Mouse (Mus musculus) T-helper 2 cell (primary cell): ENCODE results near the gene Lcn3.
"Not testable (repeated sequence)": the region's sequence is repeated elsewhere in the genome, so short reads cannot be mapped to it uniquely, and the experiment has no call there.

Experiments used
- in situ Hi-C: fragments of 300-600 bp; cut with MboI, MseI; formaldehyde crosslinking; loops from one replicate; pipeline ENCODE4 v1.15.1; 2025; ENCODE audit warnings: high pct_unique_total_duplicates

Lcn3 gene

GRCm38 (mm10) chr2:25765269-25765668 lies at the start of gene Lcn3:
Gene Lcn3 (plus strand): TSS chr2:25765569.
- in situ Hi-C loops: loop anchor here (10.0 kb wide), 1 partner anchor 520 kb away; no protein-coding TSS in a partner anchor

- in situ Hi-C loops: loop anchor here (5.0 kb wide), 1 partner anchor 35 kb away; no protein-coding TSS in a partner anchor
Measured at GRCm38 (mm10) chr2:25717222-25717621, 48.1 kb upstream of the Lcn3 start.

- in situ Hi-C loops: no loop called here
Measured at GRCm38 (mm10) chr2:25733199-25733930, 32.0 kb upstream of the Lcn3 start.

- in situ Hi-C loops: not testable (repeated sequence)
Measured at GRCm38 (mm10) chr2:25736709-25737108, 28.7 kb upstream of the Lcn3 start, which contains the start of gene Obp2b. Gene Obp2b (plus strand): TSS chr2:25737009.

- in situ Hi-C loops: no loop called here
Measured at GRCm38 (mm10) chr2:25741671-25742070, 23.7 kb upstream of the Lcn3 start.

- in situ Hi-C loops: loop anchor here (5.0 kb wide), 1 partner anchor 37 kb away; no protein-coding TSS in a partner anchor
Measured at GRCm38 (mm10) chr2:25754201-25754600, 11.2 kb upstream of the Lcn3 start.

GRCm38 (mm10) chr2:25758064-25758625 lies 7.2 kb upstream of the Lcn3 start:
- in situ Hi-C loops: no loop called here

- in situ Hi-C loops: loop anchor here (10.0 kb wide), 1 partner anchor 517 kb away; no protein-coding TSS in a partner anchor
Measured at GRCm38 (mm10) chr2:25767764-25768163, 2.4 kb downstream of the Lcn3 start.

- in situ Hi-C loops: no loop called here
Measured at GRCm38 (mm10) chr2:25773507-25773906, 8.1 kb downstream of the Lcn3 start.

- in situ Hi-C loops: no loop called here
Measured at GRCm38 (mm10) chr2:25774640-25775039, 9.3 kb downstream of the Lcn3 start.

- in situ Hi-C loops: no loop called here
Measured at GRCm38 (mm10) chr2:25775991-25776390, 10.6 kb downstream of the Lcn3 start.

- in situ Hi-C loops: no loop called here
Measured at GRCm38 (mm10) chr2:25776717-25777116, 11.3 kb downstream of the Lcn3 start, which contains the start of gene Lcn11. Gene Lcn11 (plus strand): TSS chr2:25777017.

- in situ Hi-C loops: no loop called here
Measured at GRCm38 (mm10) chr2:25779076-25779475, 13.7 kb downstream of the Lcn3 start.

GRCm38 (mm10) chr2:25780921-25781320 lies 15.6 kb downstream of the Lcn3 start:
- in situ Hi-C loops: no loop called here

GRCm38 (mm10) chr2:25781957-25782356 lies 16.6 kb downstream of the Lcn3 start, which contains the start of gene Gm13539:
Gene Gm13539 (plus strand): TSS chr2:25782257.
- in situ Hi-C loops: no loop called here

- in situ Hi-C loops: no loop called here
Measured at GRCm38 (mm10) chr2:25785573-25786322, 20.4 kb downstream of the Lcn3 start.

- in situ Hi-C loops: no loop called here
Measured at GRCm38 (mm10) chr2:25789092-25789491, 23.7 kb downstream of the Lcn3 start.

- in situ Hi-C loops: no loop called here
Measured at GRCm38 (mm10) chr2:25797635-25798034, 32.3 kb downstream of the Lcn3 start.

GRCm38 (mm10) chr2:25798065-25798464 lies 32.7 kb downstream of the Lcn3 start:
- in situ Hi-C loops: no loop called here

GRCm38 (mm10) chr2:25811711-25812110 lies 46.3 kb downstream of the Lcn3 start:
- in situ Hi-C loops: no loop called here

- in situ Hi-C loops: no loop called here
Measured at GRCm38 (mm10) chr2:25813364-25813763, 48.0 kb downstream of the Lcn3 start.

GRCm38 (mm10) chr2:25815748-25816147 lies 50.4 kb downstream of the Lcn3 start, which contains the start of gene Glt6d1:
Gene Glt6d1 (minus strand): TSS chr2:25815848.
- in situ Hi-C loops: not testable (repeated sequence)
